Mouse (Mus musculus) embryo, embryonic 10 days (tissue): ENCODE results near the gene Gm29427.

Experiments used
- DNase-seq: peaks from one replicate; pipeline ENCODE4 v3.0.0-alpha.2; 2015; ENCODE audit warnings: low spot score

Gm29427 gene

GRCm38 (mm10) chr1:130715561-130716217, at the start of gene Gm29427:
Gm29427 (minus strand) TSS chr1:130715799.
- peak; percentile 80 for DNase-seq

GRCm38 (mm10) chr1:130764027-130764461, 48.4 kb upstream of the Gm29427 start:
- no peak for DNase-seq

- DNase-seq, result no peak
Measured at GRCm38 (mm10) chr1:130762045-130762760, 46.6 kb upstream of the Gm29427 start.

- no peak for DNase-seq
Measured at GRCm38 (mm10) chr1:130761597-130761996, 46.0 kb upstream of the Gm29427 start.

- no peak for DNase-seq
Measured at GRCm38 (mm10) chr1:130759689-130760088, 44.1 kb upstream of the Gm29427 start.

GRCm38 (mm10) chr1:130746819-130747218, 31.2 kb upstream of the Gm29427 start:
- DNase-seq, result no peak

GRCm38 (mm10) chr1:130745591-130745990, 30.0 kb upstream of the Gm29427 start:
- DNase-seq, result no peak

- DNase-seq, result no peak
Measured at GRCm38 (mm10) chr1:130744961-130745360, 29.4 kb upstream of the Gm29427 start.

- no peak for DNase-seq
Measured at GRCm38 (mm10) chr1:130744217-130744616, 28.6 kb upstream of the Gm29427 start.

- DNase-seq, result no peak
Measured at GRCm38 (mm10) chr1:130743775-130744174, 28.2 kb upstream of the Gm29427 start.

- DNase-seq, result no peak
Measured at GRCm38 (mm10) chr1:130742201-130742600, 26.6 kb upstream of the Gm29427 start.

- DNase-seq, result peak; percentile 18
Measured at GRCm38 (mm10) chr1:130740781-130741720, 25.5 kb upstream of the Gm29427 start.

GRCm38 (mm10) chr1:130740227-130740648, 24.6 kb upstream of the Gm29427 start:
- DNase-seq, result no peak

- DNase-seq, result no peak
Measured at GRCm38 (mm10) chr1:130739636-130740035, 24.0 kb upstream of the Gm29427 start.

GRCm38 (mm10) chr1:130738551-130739106, 23.0 kb upstream of the Gm29427 start:
- no peak for DNase-seq

- no peak for DNase-seq
Measured at GRCm38 (mm10) chr1:130737916-130738315, 22.3 kb upstream of the Gm29427 start.

GRCm38 (mm10) chr1:130737411-130737881, 21.8 kb upstream of the Gm29427 start:
- DNase-seq, result no peak

- no peak for DNase-seq
Measured at GRCm38 (mm10) chr1:130734852-130735251, 19.3 kb upstream of the Gm29427 start.

GRCm38 (mm10) chr1:130734452-130734851, 18.9 kb upstream of the Gm29427 start:
- DNase-seq, result no peak

GRCm38 (mm10) chr1:130733671-130734070, 18.1 kb upstream of the Gm29427 start:
- DNase-seq, result no peak

- no peak for DNase-seq
Measured at GRCm38 (mm10) chr1:130732706-130733658, 17.4 kb upstream of the Gm29427 start.
